In genomic region chr2:33467546-33468465, GRCm38 (mm10) we compare ENCODE assay signal across 7 mouse cellular contexts. TPM values are rescaled to one million over a fixed set of nuclear protein-coding genes. Genes with fewer than 3 reads are reported as not detected.
A peak's percentile ranks its signal among the peaks of the same experiment; 100 is the strongest.
DNase-seq lines count a peak whose midpoint lies in the region; ATAC-seq and TF ChIP-seq lines count a peak whose summit lies in the region.

No protein-coding gene starts in this region.

- ATAC-seq in embryonic facial prominence, embryonic 13.5 days (ENCODE audit: insufficient number of reproducible peaks, insufficient read depth, low FRiP score, low TSS enrichment, low read depth): peak; percentile 32; the same call in 1 of the 2 replicates
- peak; percentile 79 for ATAC-seq in hindbrain, embryonic 15.5 days (ENCODE audit: low FRiP score, low read depth)
- ATAC-seq in liver, embryonic 13.5 days (ENCODE audit: low read depth): peak; percentile 68
- ATAC-seq in stomach, embryonic 16.5 days (ENCODE audit: insufficient read depth, low FRiP score): peak; percentile 46
- ATAC-seq in monocyte, adult 5-6 weeks (replicated peaks; ENCODE audit: insufficient number of reproducible peaks, low FRiP score, low TSS enrichment, poor library complexity, severe bottlenecking): no peak

- no peaks in the 10 kb centered on the region for H3K27me3 ChIP-seq in C2C12 (ENCODE audit: control insufficient read depth, insufficient read depth, insufficient read length)
- H3K27me3 ChIP-seq in embryonic facial prominence, embryonic 13.5 days: peaks cover 7% of the 10 kb centered on the region; the same call in 1 of the 2 replicates
- peaks cover 2% of the 10 kb centered on the region; the same call in 1 of the 2 replicates for H3K27me3 ChIP-seq in hindbrain, embryonic 15.5 days
- H3K27me3 ChIP-seq in liver, embryonic 13.5 days: 0 out of 2 replicates have a peak, but pooled peaks cover 1% of the 10 kb centered on the region
- no peaks in the 10 kb centered on the region for H3K27me3 ChIP-seq in stomach, embryonic 16.5 days (ENCODE audit: control insufficient read depth, insufficient read depth, low read length)

- TF ChIP-seq CTCF in C2C12 (IDR thresholded peaks at IDR 0.05; ENCODE audit: control insufficient read depth, insufficient read depth, insufficient read length): no peak

- peak; percentile 64 for DNase-seq in 3T3-L1 (ENCODE audit: low read depth, low spot score)
- DNase-seq in liver, embryonic 13.5 days: peak; percentile 6

- peaks cover 12% of the 10 kb centered on the region for H3K36me3 ChIP-seq in C2C12 (ENCODE audit: control insufficient read depth, insufficient read depth)
- H3K36me3 ChIP-seq in embryonic facial prominence, embryonic 13.5 days: peaks cover 15% of the 10 kb centered on the region
- H3K36me3 ChIP-seq in hindbrain, embryonic 15.5 days: peaks cover 2% of the 10 kb centered on the region; the same call in 1 of the 2 replicates
- H3K36me3 ChIP-seq in liver, embryonic 13.5 days: peaks cover 17% of the 10 kb centered on the region
- no peaks in the 10 kb centered on the region for H3K36me3 ChIP-seq in stomach, embryonic 16.5 days (ENCODE audit: control insufficient read depth, insufficient read depth, low read length)

- H3K9me3 ChIP-seq in embryonic facial prominence, embryonic 13.5 days: no peaks in the 10 kb centered on the region
- H3K9me3 ChIP-seq in hindbrain, embryonic 15.5 days: no peaks in the 10 kb centered on the region
- H3K9me3 ChIP-seq in liver, embryonic 13.5 days (replicated peaks): 0 out of 2 replicates have a peak, but pooled peaks cover 2% of the 10 kb centered on the region
- H3K9me3 ChIP-seq in stomach, embryonic 16.5 days (replicated peaks; ENCODE audit: control insufficient read depth, low read length): no peaks in the 10 kb centered on the region

- H3K4me2 ChIP-seq in embryonic facial prominence, embryonic 13.5 days: peak overlapping the region; percentile 87
- peak overlapping the region; percentile 86 for H3K4me2 ChIP-seq in hindbrain, embryonic 15.5 days
- peak overlapping the region; percentile 82 for H3K4me2 ChIP-seq in liver, embryonic 13.5 days
- H3K4me2 ChIP-seq in stomach, embryonic 16.5 days (ENCODE audit: low read depth, low read length): peak overlapping the region; percentile 81

- H3K27ac ChIP-seq in embryonic facial prominence, embryonic 13.5 days: peak overlapping the region; percentile 39; the same call in 1 of the 2 replicates
- H3K27ac ChIP-seq in hindbrain, embryonic 15.5 days (replicated peaks): peak overlapping the region; percentile 77
- H3K27ac ChIP-seq in liver, embryonic 13.5 days: peak overlapping the region; percentile 80
- H3K27ac ChIP-seq in stomach, embryonic 16.5 days (ENCODE audit: low read length): peak overlapping the region; percentile 84

- peaks cover 56% of the 10 kb centered on the region for H3K79me2 ChIP-seq in C2C12 (ENCODE audit: control insufficient read depth, insufficient read depth)

- H3K4me3 ChIP-seq in C2C12 (ENCODE audit: insufficient read depth, poor library complexity, severe bottlenecking): peak overlapping the region; percentile 89
- peak overlapping the region; percentile 97 for H3K4me3 ChIP-seq in embryonic facial prominence, embryonic 13.5 days
- peak overlapping the region; percentile 98 for H3K4me3 ChIP-seq in hindbrain, embryonic 15.5 days
- peak overlapping the region; percentile 92 for H3K4me3 ChIP-seq in liver, embryonic 13.5 days (replicated peaks)
- H3K4me3 ChIP-seq in stomach, embryonic 16.5 days (replicated peaks; ENCODE audit: low read length): peak overlapping the region; percentile 95

- peak overlapping the region; percentile 91 for H3ac ChIP-seq in C2C12 (ENCODE audit: control insufficient read depth, insufficient read length, low read depth)

- WGBS in embryonic facial prominence, embryonic 13.5 days: 5% methylated on average over 57 of the region's 57 CpGs
- WGBS in hindbrain, embryonic 15.5 days: 7% methylated on average over 56 of the region's 57 CpGs
- 4% methylated on average over 57 of the region's 57 CpGs for WGBS in liver, embryonic 13.5 days (ENCODE audit: insufficient replicate concordance)
- WGBS in stomach, embryonic 16.5 days: 4% methylated on average over 57 of the region's 57 CpGs

- peaks cover 27% of the 10 kb centered on the region for H3K79me3 ChIP-seq in C2C12 (ENCODE audit: low read depth)

- peaks cover 28% of the 10 kb centered on the region for H3K4me1 ChIP-seq in embryonic facial prominence, embryonic 13.5 days
- peaks cover 41% of the 10 kb centered on the region for H3K4me1 ChIP-seq in hindbrain, embryonic 15.5 days (replicated peaks)
- peaks cover 28% of the 10 kb centered on the region for H3K4me1 ChIP-seq in liver, embryonic 13.5 days (replicated peaks)
- H3K4me1 ChIP-seq in stomach, embryonic 16.5 days (ENCODE audit: control insufficient read depth, insufficient read depth, low read length): peaks cover 20% of the 10 kb centered on the region

- peak overlapping the region; percentile 94 for H3K9ac ChIP-seq in embryonic facial prominence, embryonic 13.5 days
- H3K9ac ChIP-seq in hindbrain, embryonic 15.5 days: peak overlapping the region; percentile 94
- H3K9ac ChIP-seq in liver, embryonic 13.5 days: peak overlapping the region; percentile 96
- H3K9ac ChIP-seq in stomach, embryonic 16.5 days (ENCODE audit: low read length): peak overlapping the region; percentile 93

TF ChIP-seq in C2C12, 6 proteins besides CTCF, POLR2A, EP300 and RAD21:
- TF ChIP-seq CEBPB (IDR thresholded peaks at IDR 0.05; ENCODE audit: low read depth): no peak
- TF ChIP-seq USF1 (IDR thresholded peaks at IDR 0.05; ENCODE audit: low read depth): no peak
- no peak for TF ChIP-seq FOSL1 (IDR thresholded peaks at IDR 0.05; ENCODE audit: insufficient read depth, low read length, poor library complexity, severe bottlenecking)
- TF ChIP-seq MYOG (IDR thresholded peaks at IDR 0.05; ENCODE audit: control insufficient read depth, extremely low read depth, insufficient read length): no peak
- no peak for TF ChIP-seq MAX (IDR thresholded peaks at IDR 0.05)
- TF ChIP-seq MYOD1 (IDR thresholded peaks at IDR 0.05; ENCODE audit: control insufficient read depth, insufficient read length, low read depth): no peak

RNA-seq across cellular contexts. Expression of gene Zbtb43, which starts 0.6 kb away (rescaled TPM):
- 4.8 TPM for polyA plus RNA-seq in C2C12 (2012; fragmentation: generic; extraction: Trizol)
- 20.0 and 23.3 TPM in 2 replicates for polyA plus RNA-seq in embryonic facial prominence, embryonic 13.5 days (2015; fragmentation: Nextera tagmentation; extraction: Ambion mirVana)
- 21.3 and 24.6 TPM in 2 replicates for polyA plus RNA-seq in hindbrain, embryonic 15.5 days (2015; fragmentation: Nextera tagmentation; extraction: Ambion mirVana)
- 6.1 and 6.9 TPM in 2 replicates for polyA plus RNA-seq in liver, embryonic 13.5 days (2015; fragmentation: Nextera tagmentation; extraction: Ambion mirVana)
- polyA plus RNA-seq in stomach, embryonic 16.5 days (2015; fragmentation: Nextera tagmentation; extraction: Ambion mirVana): 15.3 and 19.2 TPM in 2 replicates
- 19.0 to 32.6 TPM (median 24.4 TPM) in 3 replicates for total RNA-seq in monocyte, adult 5-6 weeks (2017)

RNA-seq across cellular contexts. Expression of gene Zbtb34, which starts 36.7 kb away (rescaled TPM):
- polyA plus RNA-seq in C2C12 (2012; fragmentation: generic; extraction: Trizol): 1.6 TPM
- polyA plus RNA-seq in embryonic facial prominence, embryonic 13.5 days (2015; fragmentation: Nextera tagmentation; extraction: Ambion mirVana): 7.6 and 9.4 TPM in 2 replicates
- 8.3 and 8.5 TPM in 2 replicates for polyA plus RNA-seq in hindbrain, embryonic 15.5 days (2015; fragmentation: Nextera tagmentation; extraction: Ambion mirVana)
- polyA plus RNA-seq in liver, embryonic 13.5 days (2015; fragmentation: Nextera tagmentation; extraction: Ambion mirVana): 1.4 and 1.7 TPM in 2 replicates
- polyA plus RNA-seq in stomach, embryonic 16.5 days (2015; fragmentation: Nextera tagmentation; extraction: Ambion mirVana): 7.5 and 8.2 TPM in 2 replicates
- 5.4 to 9.3 TPM (median 6.6 TPM) in 3 replicates for total RNA-seq in monocyte, adult 5-6 weeks (2017)
